Mouse (Mus musculus): ENCODE measurements around the gene Polr1b. TPM values are rescaled to one million over a fixed set of nuclear protein-coding genes. Genes with fewer than 3 reads are reported as not detected.
A peak's percentile ranks its signal among the peaks of the same experiment; 100 is the strongest.

Gene Polr1b
- 31.5 and 34.9 TPM in 2 replicates for polyA plus RNA-seq (2016; fragmentation: Nextera tagmentation; extraction: Ambion mirVana)

DNA sequence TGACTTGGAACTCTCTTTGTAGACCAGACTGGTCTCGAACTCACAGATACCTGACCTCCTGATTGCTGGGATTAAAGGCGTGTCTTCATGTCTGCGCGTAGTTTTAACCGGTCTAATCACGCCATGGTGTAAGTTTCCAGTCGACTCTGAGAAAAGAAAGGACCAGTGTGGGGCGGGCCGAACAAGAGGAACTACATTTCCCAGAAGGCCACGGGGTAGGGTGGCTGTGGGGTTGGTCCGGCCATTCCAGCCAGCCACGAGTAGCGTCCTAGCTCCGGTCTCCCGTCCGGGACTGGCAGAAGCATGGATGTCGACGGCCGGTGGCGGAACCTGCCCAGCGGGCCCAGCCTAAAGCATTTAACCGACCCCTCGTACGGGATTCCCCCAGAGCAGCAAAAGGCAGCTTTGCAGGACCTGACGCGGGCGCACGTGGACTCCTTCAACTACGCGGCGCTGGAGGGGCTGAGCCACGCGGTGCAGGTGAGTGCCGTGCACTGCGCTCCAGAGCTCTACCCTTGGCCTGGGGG is at the start of gene Polr1b:
Polr1b (plus strand) TSS at position 212 of the 527 bp plus-strand sequence.
- Histone ChIP-seq H3K36me3 (peaks cover 39% of the 10 kb centered on the region), H3K4me3 (peak within 1 kb of the TSS; percentile 85), H3K27me3 (ENCODE audit: insufficient read depth, poor library complexity, severe bottlenecking) (no peaks in the 10 kb centered on the region), H3K4me1 (replicated peaks) (peaks cover 12% of the 10 kb centered on the region), H3K9me3 (no peaks in the 10 kb centered on the region), H3K27ac (peak within 1 kb of the TSS; percentile 87)
- under 1% methylated on average over 35 of the region's 35 CpGs for WGBS
- DNase-seq (ENCODE audit: low spot score): peak; percentile 92

GRCm38 (mm10) chr2:129052451-129052983 is 48.3 kb upstream of the Polr1b start:
- WGBS: 83% methylated on average over 4 of the region's 4 CpGs
- Histone ChIP-seq H3K36me3 (no peaks in the 10 kb centered on the region), H3K9me3 (peaks cover 6% of the 10 kb centered on the region; the same call in 1 of the 2 replicates), H3K4me3 (no peak overlapping the region), H3K27ac (no peak overlapping the region), H3K4me1 (replicated peaks) (no peaks in the 10 kb centered on the region), H3K27me3 (ENCODE audit: insufficient read depth, poor library complexity, severe bottlenecking) (no peaks in the 10 kb centered on the region)
- no peak for DNase-seq (ENCODE audit: low spot score)

DNA sequence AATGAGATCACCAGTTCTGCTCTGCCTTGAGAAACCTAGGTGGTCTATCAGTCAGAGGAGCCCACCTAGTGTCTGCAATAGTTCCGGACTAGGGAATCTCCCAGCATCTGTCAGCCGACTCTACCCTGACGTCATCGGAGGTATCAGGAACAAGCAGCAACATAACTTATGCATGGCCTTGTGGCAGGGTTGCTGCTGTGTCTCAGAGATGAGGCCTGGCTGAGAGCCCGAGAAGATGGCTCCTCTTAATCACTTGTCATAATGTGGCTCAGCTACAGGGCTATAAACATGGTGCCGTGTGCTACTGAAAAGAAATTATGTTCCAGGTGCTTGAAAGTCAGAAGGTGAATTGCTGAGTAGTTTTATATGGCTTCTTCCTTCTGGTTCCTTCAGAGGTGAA is 45.1 kb upstream of the Polr1b start:
- H3K27ac ChIP-seq: no peak overlapping the region
- no peak overlapping the region for H3K4me3 ChIP-seq
- no peaks in the 10 kb centered on the region for H3K4me1 ChIP-seq (replicated peaks)
- no peaks in the 10 kb centered on the region for H3K27me3 ChIP-seq (ENCODE audit: insufficient read depth, poor library complexity, severe bottlenecking)
- WGBS: 92% methylated on average over 6 of the region's 6 CpGs
- H3K9me3 ChIP-seq: peaks cover 14% of the 10 kb centered on the region
- H3K36me3 ChIP-seq: no peaks in the 10 kb centered on the region; the same call in 1 of the 2 replicates
- no peak for DNase-seq (ENCODE audit: low spot score)

GRCm38 (mm10) chr2:129056597-129056996 is 44.2 kb upstream of the Polr1b start:
- no peaks in the 10 kb centered on the region for H3K4me1 ChIP-seq (replicated peaks)
- WGBS: 38% methylated on average over 9 of the region's 9 CpGs
- no peaks in the 10 kb centered on the region; the same call in 1 of the 2 replicates for H3K36me3 ChIP-seq
- peaks cover 14% of the 10 kb centered on the region for H3K9me3 ChIP-seq
- no peak overlapping the region for H3K27ac ChIP-seq
- H3K4me3 ChIP-seq: no peak overlapping the region
- DNase-seq (ENCODE audit: low spot score): peak; percentile 36
- H3K27me3 ChIP-seq (ENCODE audit: insufficient read depth, poor library complexity, severe bottlenecking): no peaks in the 10 kb centered on the region

GRCm38 (mm10) chr2:129057256-129057655 is 43.5 kb upstream of the Polr1b start:
- H3K27me3 ChIP-seq (ENCODE audit: insufficient read depth, poor library complexity, severe bottlenecking): no peaks in the 10 kb centered on the region
- WGBS: 96% methylated on average over 8 of the region's 8 CpGs
- peaks cover 14% of the 10 kb centered on the region for H3K9me3 ChIP-seq
- H3K36me3 ChIP-seq: no peaks in the 10 kb centered on the region; the same call in 1 of the 2 replicates
- no peak overlapping the region for H3K27ac ChIP-seq
- DNase-seq (ENCODE audit: low spot score): no peak
- H3K4me3 ChIP-seq: no peak overlapping the region
- no peaks in the 10 kb centered on the region for H3K4me1 ChIP-seq (replicated peaks)

- peaks cover 14% of the 10 kb centered on the region for H3K9me3 ChIP-seq
- no peaks in the 10 kb centered on the region for H3K27me3 ChIP-seq (ENCODE audit: insufficient read depth, poor library complexity, severe bottlenecking)
- H3K4me1 ChIP-seq (replicated peaks): no peaks in the 10 kb centered on the region
- 87% methylated on average over 6 of the region's 6 CpGs for WGBS
- H3K4me3 ChIP-seq: no peak overlapping the region
- H3K27ac ChIP-seq: no peak overlapping the region
- no peaks in the 10 kb centered on the region; the same call in 1 of the 2 replicates for H3K36me3 ChIP-seq
- DNase-seq (ENCODE audit: low spot score): no peak
Observed at GRCm38 (mm10) chr2:129057920-129058361, 42.9 kb upstream of the Polr1b start.

DNA sequence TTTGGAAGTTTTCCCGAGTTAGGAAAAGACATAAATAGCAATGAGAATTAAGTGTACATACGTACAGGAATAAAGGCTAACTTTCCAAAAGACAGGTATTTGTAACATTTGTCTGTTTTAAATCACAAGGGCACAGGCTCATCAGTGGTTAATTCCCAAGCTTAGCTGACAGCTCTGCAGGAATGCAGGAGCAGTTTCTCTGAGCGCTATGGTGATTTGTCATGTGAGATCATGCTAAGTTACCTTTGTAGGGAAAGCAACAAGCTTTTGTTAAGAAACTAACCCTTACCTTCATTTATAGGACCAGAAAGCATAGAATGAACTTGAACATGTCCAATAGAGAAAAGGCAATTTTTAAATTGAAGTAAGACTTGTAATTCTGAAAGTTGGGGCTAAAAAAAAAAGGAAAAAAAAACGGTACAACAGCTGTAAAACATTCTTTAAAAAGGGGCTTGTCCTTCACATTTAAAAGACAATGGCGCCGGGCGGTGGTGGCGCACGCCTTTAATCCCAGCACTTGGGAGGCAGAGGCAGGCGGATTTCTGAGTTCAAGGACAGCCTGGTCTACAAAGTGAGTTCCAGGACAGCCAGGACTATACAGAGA is 39.2 kb upstream of the Polr1b start:
- 79% methylated on average over 10 of the region's 10 CpGs for WGBS
- DNase-seq (ENCODE audit: low spot score): no peak
- Histone ChIP-seq H3K4me1 (replicated peaks) (peaks cover 13% of the 10 kb centered on the region), H3K36me3 (no peaks in the 10 kb centered on the region; the same call in 1 of the 2 replicates), H3K4me3 (no peak overlapping the region), H3K27ac (no peak overlapping the region), H3K9me3 (peaks cover 10% of the 10 kb centered on the region), H3K27me3 (ENCODE audit: insufficient read depth, poor library complexity, severe bottlenecking) (peaks cover 3% of the 10 kb centered on the region; the same call in 1 of the 2 replicates)

- Histone ChIP-seq H3K36me3 (peaks cover 24% of the 10 kb centered on the region), H3K27me3 (ENCODE audit: insufficient read depth, poor library complexity, severe bottlenecking) (peaks cover 3% of the 10 kb centered on the region; the same call in 1 of the 2 replicates), H3K27ac (peak within 1 kb of the TSS; percentile 91), H3K4me1 (replicated peaks) (peaks cover 24% of the 10 kb centered on the region), H3K4me3 (peak within 1 kb of the TSS; percentile 86), H3K9me3 (no peaks in the 10 kb centered on the region)
- DNase-seq (ENCODE audit: low spot score): peak; percentile 81
- WGBS: 2% methylated on average over 62 of the region's 62 CpGs
Observed at GRCm38 (mm10) chr2:129065437-129066282, 35.1 kb upstream of the Polr1b start, which contains the start of gene Ttl. Ttl (plus strand) TSS chr2:129065942.

GRCm38 (mm10) chr2:129066326-129066725 is 34.5 kb upstream of the Polr1b start:
- Histone ChIP-seq H3K9me3 (no peaks in the 10 kb centered on the region), H3K4me3 (peak overlapping the region; percentile 86), H3K36me3 (peaks cover 24% of the 10 kb centered on the region), H3K27me3 (ENCODE audit: insufficient read depth, poor library complexity, severe bottlenecking) (peaks cover 3% of the 10 kb centered on the region; the same call in 1 of the 2 replicates), H3K27ac (peak overlapping the region; percentile 91), H3K4me1 (replicated peaks) (peaks cover 24% of the 10 kb centered on the region)
- peak; percentile 65 for DNase-seq (ENCODE audit: low spot score)
- WGBS: under 1% methylated on average over 20 of the region's 20 CpGs

GRCm38 (mm10) chr2:129070296-129070695 is 30.5 kb upstream of the Polr1b start:
- H3K27ac ChIP-seq: no peak overlapping the region
- peaks cover 18% of the 10 kb centered on the region for H3K4me1 ChIP-seq (replicated peaks)
- H3K4me3 ChIP-seq: no peak overlapping the region
- H3K27me3 ChIP-seq (ENCODE audit: insufficient read depth, poor library complexity, severe bottlenecking): no peaks in the 10 kb centered on the region
- WGBS: 90% methylated on average over 3 of the region's 3 CpGs
- H3K36me3 ChIP-seq: peaks cover 24% of the 10 kb centered on the region
- H3K9me3 ChIP-seq: no peaks in the 10 kb centered on the region
- DNase-seq (ENCODE audit: low spot score): no peak

DNA sequence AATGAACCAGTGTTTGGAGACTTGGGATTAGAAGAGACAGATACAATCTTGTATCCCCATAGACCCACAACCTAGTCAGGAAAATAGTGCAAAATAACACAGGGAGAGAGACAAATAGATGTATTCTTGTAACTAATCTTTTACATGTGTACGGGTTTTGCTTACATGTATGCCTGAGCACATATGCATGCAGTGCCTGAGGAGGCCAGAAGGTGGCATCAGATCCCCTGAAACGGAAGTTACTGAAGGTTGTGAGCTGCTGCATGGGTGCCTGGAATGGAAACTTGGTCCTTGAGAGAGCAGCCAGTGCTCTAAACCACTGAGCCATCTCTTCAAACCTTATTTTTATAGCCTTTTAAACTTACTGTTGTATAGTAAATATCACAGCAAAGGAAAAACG is 22.5 kb upstream of the Polr1b start:
- peaks cover 69% of the 10 kb centered on the region for H3K36me3 ChIP-seq
- H3K27ac ChIP-seq: no peak overlapping the region
- no peaks in the 10 kb centered on the region for H3K27me3 ChIP-seq (ENCODE audit: insufficient read depth, poor library complexity, severe bottlenecking)
- H3K4me1 ChIP-seq (replicated peaks): no peaks in the 10 kb centered on the region
- DNase-seq (ENCODE audit: low spot score): no peak
- no peak overlapping the region for H3K4me3 ChIP-seq
- WGBS: 78% methylated on average over 3 of the region's 3 CpGs
- no peaks in the 10 kb centered on the region for H3K9me3 ChIP-seq

- H3K27ac ChIP-seq: no peak overlapping the region
- DNase-seq (ENCODE audit: low spot score): no peak
- no peaks in the 10 kb centered on the region for H3K27me3 ChIP-seq (ENCODE audit: insufficient read depth, poor library complexity, severe bottlenecking)
- peaks cover 70% of the 10 kb centered on the region for H3K36me3 ChIP-seq
- no peaks in the 10 kb centered on the region for H3K4me1 ChIP-seq (replicated peaks)
- H3K9me3 ChIP-seq: no peaks in the 10 kb centered on the region
- 88% methylated on average over 2 of the region's 2 CpGs for WGBS
- H3K4me3 ChIP-seq: no peak overlapping the region
Observed at GRCm38 (mm10) chr2:129079194-129079593, 21.6 kb upstream of the Polr1b start.

Measured in hindbrain, embryonic 10.5 days (tissue).